Mouse (Mus musculus) lung, postnatal 0 days (tissue): ENCODE measurements at regions not wholly inside any gene's neighbourhood (a gene's known extent, or its start where the extent isn't known, plus 50 kb on each side); places are given as distances from the start of the nearest gene placed in this dataset.
A peak's percentile ranks its signal among the peaks of the same experiment; 100 is the strongest.

Experiments used
- ATAC-seq: fragments of 200-750 bp; cut with Nextera tagmentation; 2 replicates; pipeline ENCODE4 v1.8.0; 2017; ENCODE audit warnings: moderate library complexity
- DNase-seq: peaks from one replicate; pipeline ENCODE4 v3.0.0-alpha.2; 2016; ENCODE audit warnings: low spot score
- H3K27ac ChIP-seq: fragments of 300-500 bp; sonication (generic); 2 replicates; pipeline ENCODE4 v1.5.1; 2014; ENCODE audit warnings: antibody characterized with exemption, mild to moderate bottlenecking, low read length, mixed read lengths
- H3K27me3 ChIP-seq: fragments of 300-500 bp; sonication (generic); replicated peaks from 2 replicates; pipeline ENCODE4 v1.6.1; 2014; ENCODE audit warnings: low read length, mixed read lengths; ENCODE audit not compliant: insufficient read depth
- H3K36me3 ChIP-seq: fragments of 300-500 bp; sonication (generic); 2 replicates; pipeline ENCODE4 v1.6.1; 2014; ENCODE audit warnings: low read length, mixed read lengths; ENCODE audit not compliant: insufficient read depth
- H3K4me1 ChIP-seq: fragments of 300-500 bp; sonication (generic); 2 replicates; pipeline ENCODE4 v1.6.1; 2014; ENCODE audit warnings: antibody characterized with exemption, low read depth, low read length, mixed read lengths; ENCODE audit not compliant: insufficient read depth
- H3K4me2 ChIP-seq: fragments of 300-500 bp; sonication (generic); replicated peaks from 2 replicates; pipeline ENCODE4 v1.6.1; 2014; ENCODE audit warnings: low read depth, mild to moderate bottlenecking, low read length, moderate library complexity, mixed read lengths
- H3K4me3 ChIP-seq: fragments of 300-500 bp; sonication (generic); 2 replicates; pipeline ENCODE4 v1.5.1; 2014; ENCODE audit warnings: low read depth, low read length
- H3K9ac ChIP-seq: fragments of 300-500 bp; sonication (generic); replicated peaks from 2 replicates; pipeline ENCODE4 v1.6.1; 2014; ENCODE audit warnings: low read depth, mild to moderate bottlenecking
- H3K9me3 ChIP-seq: fragments of 300-500 bp; sonication (generic); 2 replicates; pipeline ENCODE4 v1.6.1; 2016; ENCODE audit warnings: low read length, mixed read lengths
- CTCF ChIP-seq: IDR thresholded peaks from 2 replicates; pipeline ENCODE4 v1.5.1; 2016; ENCODE audit warnings: antibody characterized with exemption, mild to moderate bottlenecking
- EP300 ChIP-seq: IDR thresholded peaks from 2 replicates; pipeline ENCODE4 v1.6.1; 2016; ENCODE audit warnings: antibody characterized with exemption, mild to moderate bottlenecking, control low read depth
- whole genome bisulfite sequencing: fragments of 180-500 bp; shearing (Covaris S2); extraction: QIAGEN DNeasy Blood & Tissue Kit; methylation state at CpG from one replicate; pipeline ENCODE4 v1.1.7; 2014; 5-methylcytosine and 5-hydroxymethylcytosine counted together

- no peak for ATAC-seq
Observed at GRCm38 (mm10) chr4:56387051-56387450, 352.8 kb upstream of the Gm26657 start.

GRCm38 (mm10) chr4:56375745-56376144 lies 364.1 kb upstream of the Gm26657 start:
- WGBS, result 41% methylated on average over 5 of the region's 5 CpGs
- no peak overlapping the region for H3K4me2 ChIP-seq
- H3K27ac ChIP-seq, result no peak overlapping the region
- H3K27me3 ChIP-seq, result no peaks in the 10 kb centered on the region
- TF ChIP-seq CTCF, result no peak
- TF ChIP-seq EP300, result no peak
- DNase-seq (no peak), ATAC-seq (no peak)
- no peak overlapping the region for H3K9ac ChIP-seq
- H3K36me3 ChIP-seq, result no peaks in the 10 kb centered on the region
- H3K9me3 ChIP-seq, result no peaks in the 10 kb centered on the region
- H3K4me1 ChIP-seq, result peaks cover 3% of the 10 kb centered on the region; the same call in 1 of the 2 replicates
- no peak overlapping the region for H3K4me3 ChIP-seq

More at GRCm38 (mm10) chr4:56387051-56387450, 352.8 kb upstream of the Gm26657 start:
- H3K36me3 ChIP-seq, result no peaks in the 10 kb centered on the region
- H3K4me2 ChIP-seq, result no peak overlapping the region
- H3K27ac ChIP-seq, result no peak overlapping the region
- TF ChIP-seq EP300 (no peak), CTCF (no peak)
- no peaks in the 10 kb centered on the region for H3K4me1 ChIP-seq
- no peaks in the 10 kb centered on the region for H3K27me3 ChIP-seq
- H3K4me3 ChIP-seq, result no peak overlapping the region
- DNase-seq, result peak; percentile 11
- WGBS, result 66% methylated on average over 3 of the region's 3 CpGs
- H3K9ac ChIP-seq, result no peak overlapping the region
- H3K9me3 ChIP-seq, result no peaks in the 10 kb centered on the region

GRCm38 (mm10) chr4:56374466-56374865 lies 365.4 kb upstream of the Gm26657 start:
- ATAC-seq, result no peak
- WGBS, result 83% methylated on average over 3 of the region's 3 CpGs
- peaks cover 3% of the 10 kb centered on the region; the same call in 1 of the 2 replicates for H3K4me1 ChIP-seq
- no peak for DNase-seq
- no peaks in the 10 kb centered on the region for H3K27me3 ChIP-seq
- no peaks in the 10 kb centered on the region for H3K9me3 ChIP-seq
- TF ChIP-seq CTCF (peak; percentile 19; the same call in 1 of the 2 replicates), EP300 (no peak)
- H3K4me3 ChIP-seq, result no peak overlapping the region
- no peak overlapping the region for H3K27ac ChIP-seq
- H3K36me3 ChIP-seq, result no peaks in the 10 kb centered on the region
- no peak overlapping the region for H3K9ac ChIP-seq
- no peak overlapping the region for H3K4me2 ChIP-seq

GRCm38 (mm10) chr4:56373746-56374145 lies 366.1 kb upstream of the Gm26657 start:
- H3K9me3 ChIP-seq, result no peaks in the 10 kb centered on the region
- no peak for TF ChIP-seq CTCF
- TF ChIP-seq EP300, result no peak

GRCm38 (mm10) chr4:56373167-56373566 lies 366.7 kb upstream of the Gm26657 start:
- Histone ChIP-seq H3K4me1 (peaks cover 3% of the 10 kb centered on the region; the same call in 1 of the 2 replicates), H3K27ac (no peak overlapping the region), H3K4me2 (no peak overlapping the region), H3K9ac (no peak overlapping the region), H3K27me3 (no peaks in the 10 kb centered on the region), H3K4me3 (no peak overlapping the region), H3K36me3 (no peaks in the 10 kb centered on the region), H3K9me3 (no peaks in the 10 kb centered on the region)
- ATAC-seq (peak; percentile 41; the same call in 1 of the 2 replicates), DNase-seq (no peak)
- TF ChIP-seq EP300, result no peak
- TF ChIP-seq CTCF, result no peak
- 41% methylated on average over 4 of the region's 4 CpGs for WGBS

More at GRCm38 (mm10) chr4:56373746-56374145, 366.1 kb upstream of the Gm26657 start:
- Histone ChIP-seq H3K27ac (no peak overlapping the region), H3K9ac (no peak overlapping the region), H3K4me3 (no peak overlapping the region), H3K4me2 (no peak overlapping the region), H3K4me1 (peaks cover 3% of the 10 kb centered on the region; the same call in 1 of the 2 replicates), H3K36me3 (no peaks in the 10 kb centered on the region), H3K27me3 (no peaks in the 10 kb centered on the region)
- 59% methylated on average over 4 of the region's 4 CpGs for WGBS
- ATAC-seq, result no peak
- DNase-seq, result no peak

- ATAC-seq (peak; percentile 91), DNase-seq (peak; percentile 67)
- Histone ChIP-seq H3K27me3 (no peaks in the 10 kb centered on the region), H3K4me1 (peaks cover 3% of the 10 kb centered on the region; the same call in 1 of the 2 replicates), H3K9me3 (no peaks in the 10 kb centered on the region), H3K9ac (no peak overlapping the region), H3K4me3 (no peak overlapping the region), H3K36me3 (no peaks in the 10 kb centered on the region), H3K27ac (peak overlapping the region; percentile 33; the same call in 1 of the 2 replicates), H3K4me2 (no peak overlapping the region)
- 38% methylated on average over 7 of the region's 7 CpGs for WGBS
- TF ChIP-seq CTCF (no peak), EP300 (peak; percentile 88)
Observed at GRCm38 (mm10) chr4:56372711-56373110, 367.2 kb upstream of the Gm26657 start.

GRCm38 (mm10) chr4:56364594-56364993 lies 375.3 kb upstream of the Gm26657 start:
- no peaks in the 10 kb centered on the region for H3K4me1 ChIP-seq
- ATAC-seq, result no peak
- no peaks in the 10 kb centered on the region for H3K9me3 ChIP-seq
- H3K4me2 ChIP-seq, result no peak overlapping the region
- WGBS, result 73% methylated on average over 6 of the region's 6 CpGs
- no peak for TF ChIP-seq CTCF
- TF ChIP-seq EP300, result no peak
- DNase-seq, result no peak
- no peak overlapping the region for H3K9ac ChIP-seq
- H3K27ac ChIP-seq, result no peak overlapping the region
- no peaks in the 10 kb centered on the region for H3K27me3 ChIP-seq
- H3K36me3 ChIP-seq, result no peaks in the 10 kb centered on the region
- H3K4me3 ChIP-seq, result no peak overlapping the region
